Mouse (Mus musculus): ENCODE data around the gene Ghdc. TPM values are rescaled to one million over a fixed set of nuclear protein-coding genes. Genes with fewer than 3 reads are reported as not detected.

Gene Ghdc
- total RNA-seq, 2 experiments from 2014 or later = 1.7 to 2.3 TPM

- no peak for ATAC-seq (replicated peaks; ENCODE audit: low FRiP score, poor library complexity, severe bottlenecking)
Measured at GRCm38 (mm10) chr11:100785774-100786173, 15.0 kb upstream of the Ghdc start.

- no peak for ATAC-seq (replicated peaks; ENCODE audit: low FRiP score, poor library complexity, severe bottlenecking)
Measured at GRCm38 (mm10) chr11:100784286-100784685, 13.5 kb upstream of the Ghdc start.

DNA sequence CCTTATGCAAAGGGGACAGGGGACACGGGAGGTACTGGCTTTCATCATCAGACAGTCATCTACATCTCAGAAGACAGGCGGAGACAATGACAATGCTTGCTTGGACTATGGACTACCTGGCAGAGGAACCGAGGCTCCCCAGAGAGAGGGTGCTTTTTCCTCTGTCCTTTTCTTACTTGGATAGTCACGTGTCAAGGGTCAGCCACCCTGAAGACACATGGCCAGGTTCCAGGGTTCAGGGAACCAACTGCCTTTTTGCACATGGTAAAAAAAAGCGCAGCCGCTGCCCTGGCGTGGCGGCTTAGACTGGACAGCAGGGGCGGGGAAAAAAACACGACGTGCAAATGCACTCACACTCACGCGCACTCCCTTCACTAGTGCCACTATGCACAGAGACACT, 11.8 kb upstream of the Ghdc start:
- ATAC-seq (replicated peaks; ENCODE audit: low FRiP score, poor library complexity, severe bottlenecking) = no peak

GRCm38 (mm10) chr11:100781763-100782475, 11.2 kb upstream of the Ghdc start:
- no peak for ATAC-seq (replicated peaks; ENCODE audit: low FRiP score, poor library complexity, severe bottlenecking)

DNA sequence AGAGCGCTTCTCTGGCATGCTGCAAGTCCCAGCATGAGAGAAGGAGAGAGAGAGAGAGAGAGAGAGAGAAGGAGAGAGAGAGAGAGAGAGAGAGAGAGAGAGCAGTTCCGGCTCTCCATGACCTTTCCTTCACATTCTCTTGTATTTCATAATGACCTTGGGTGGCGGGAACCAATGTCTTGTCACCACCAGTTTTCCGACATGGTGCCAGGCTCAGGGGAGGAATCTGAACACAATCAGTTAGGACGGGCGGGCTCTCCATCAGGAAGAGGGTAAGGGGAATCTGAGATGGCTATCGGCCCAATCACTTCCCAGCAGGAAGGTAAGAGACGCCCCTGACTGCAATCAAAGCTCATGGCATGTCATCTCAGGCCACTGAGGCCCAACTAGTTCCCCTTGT, 9.5 kb upstream of the Ghdc start:
- ATAC-seq (replicated peaks; ENCODE audit: low FRiP score, poor library complexity, severe bottlenecking) = no peak

GRCm38 (mm10) chr11:100778069-100778468, 7.3 kb upstream of the Ghdc start:
- no peak for ATAC-seq (replicated peaks; ENCODE audit: low FRiP score, poor library complexity, severe bottlenecking)

DNA sequence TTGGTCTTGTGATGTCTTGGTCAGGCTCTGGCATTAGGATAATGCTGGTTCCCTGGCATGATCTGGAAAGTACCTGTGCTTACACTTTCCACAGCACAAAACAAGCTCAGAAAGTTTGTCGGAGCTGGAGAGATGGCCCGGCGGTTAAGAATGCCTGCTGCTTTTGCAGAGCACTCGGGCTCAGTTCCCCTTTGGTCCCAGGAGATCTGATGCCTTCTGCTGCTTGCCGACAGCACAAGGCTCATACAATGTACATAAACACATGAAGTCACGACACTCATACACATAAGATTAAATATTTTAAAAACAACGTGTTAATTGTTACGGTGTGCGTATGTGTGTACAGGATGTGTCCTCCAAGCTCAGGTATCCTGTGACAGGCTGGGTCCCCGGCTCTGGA, 5.2 kb upstream of the Ghdc start:
- ATAC-seq (replicated peaks; ENCODE audit: low FRiP score, poor library complexity, severe bottlenecking) = no peak

- ATAC-seq (replicated peaks; ENCODE audit: low FRiP score, poor library complexity, severe bottlenecking) = no peak
Measured at GRCm38 (mm10) chr11:100774261-100774660, 3.5 kb upstream of the Ghdc start.

- ATAC-seq (replicated peaks; ENCODE audit: low FRiP score, poor library complexity, severe bottlenecking) = 0 out of 2 replicates have a peak, but pooled peaks have one; percentile 17
Measured at GRCm38 (mm10) chr11:100769980-100770379, 777 bp downstream of the Ghdc start.

DNA sequence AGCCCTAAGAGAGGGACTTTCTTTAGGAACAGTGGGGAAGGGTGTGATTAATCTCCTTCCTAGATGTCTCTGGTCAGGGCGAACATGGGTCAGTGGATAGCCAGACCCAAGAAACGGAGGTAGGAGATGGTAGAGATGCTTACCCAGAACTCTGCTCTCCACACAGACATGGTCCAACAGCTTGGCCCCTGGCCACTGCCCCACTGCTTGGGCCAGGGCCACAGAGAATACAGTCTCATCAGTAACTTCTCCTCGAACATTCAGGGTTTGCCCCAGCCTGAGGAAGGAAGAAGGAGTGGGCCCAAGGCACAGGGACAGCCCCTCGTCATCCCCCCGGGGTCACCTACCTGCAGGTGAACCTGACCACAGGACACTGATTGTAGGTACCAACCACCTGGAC, 2.9 kb downstream of the Ghdc start:
- no peak for ATAC-seq (replicated peaks; ENCODE audit: low FRiP score, poor library complexity, severe bottlenecking)

- ATAC-seq (replicated peaks; ENCODE audit: low FRiP score, poor library complexity, severe bottlenecking) = no peak
Measured at GRCm38 (mm10) chr11:100766726-100767125, 4.0 kb downstream of the Ghdc start.

GRCm38 (mm10) chr11:100762831-100763230, 7.9 kb downstream of the Ghdc start, which contains the start of gene Hcrt:
TSS of gene Hcrt (minus strand) at chr11:100762931.
- no peak for ATAC-seq (replicated peaks; ENCODE audit: low FRiP score, poor library complexity, severe bottlenecking)

GRCm38 (mm10) chr11:100761547-100762045, 9.2 kb downstream of the Ghdc start:
- ATAC-seq (replicated peaks; ENCODE audit: low FRiP score, poor library complexity, severe bottlenecking) = peak; percentile 73

- peak; percentile 79 for ATAC-seq (replicated peaks; ENCODE audit: low FRiP score, poor library complexity, severe bottlenecking)
Measured at GRCm38 (mm10) chr11:100759611-100760233, 11.0 kb downstream of the Ghdc start, which contains the start of gene Kcnh4. TSS of gene Kcnh4 (minus strand) at chr11:100759942.

GRCm38 (mm10) chr11:100758707-100759610, 11.8 kb downstream of the Ghdc start:
- ATAC-seq (replicated peaks; ENCODE audit: low FRiP score, poor library complexity, severe bottlenecking) = no peak

- ATAC-seq (replicated peaks; ENCODE audit: low FRiP score, poor library complexity, severe bottlenecking) = no peak
Measured at GRCm38 (mm10) chr11:100757566-100757965, 13.2 kb downstream of the Ghdc start.

DNA sequence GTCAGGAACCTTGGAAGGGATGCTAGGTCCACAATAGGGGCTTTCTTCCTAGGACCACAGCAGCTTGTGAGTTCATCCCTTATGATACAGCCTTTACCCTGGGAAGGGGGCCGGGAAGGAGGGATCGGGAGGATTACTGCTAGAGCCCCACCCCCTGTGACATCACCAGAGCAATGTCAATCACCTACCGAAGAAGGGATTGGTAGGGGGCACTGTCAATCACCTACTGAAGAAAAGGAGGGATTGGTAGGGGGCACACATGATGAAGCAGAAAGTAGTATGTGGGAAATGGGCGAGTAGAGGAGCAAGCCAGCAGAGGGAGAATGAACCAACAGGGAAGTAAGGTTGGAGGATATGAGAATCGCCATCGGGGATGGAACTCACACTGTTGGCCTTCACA, 14.3 kb downstream of the Ghdc start:
- no peak for ATAC-seq (replicated peaks; ENCODE audit: low FRiP score, poor library complexity, severe bottlenecking)

DNA sequence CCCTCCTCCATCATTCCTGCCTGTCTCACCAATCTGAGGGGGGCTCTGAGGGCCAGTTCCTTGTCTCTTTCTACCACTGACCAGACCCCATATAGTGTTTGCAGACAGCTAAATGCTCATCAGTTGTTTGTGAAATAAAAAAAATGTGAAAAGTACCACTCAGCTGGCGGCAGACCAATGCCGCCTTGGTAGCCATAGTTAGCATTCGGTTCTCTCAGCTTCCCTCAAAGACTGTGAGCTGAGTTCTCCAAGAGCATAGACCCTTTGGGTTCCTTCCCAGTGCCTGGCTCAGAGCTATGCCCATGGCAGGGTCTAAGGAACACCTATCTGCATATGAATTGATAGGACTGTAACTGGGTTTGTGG, 16.1 kb downstream of the Ghdc start:
- ATAC-seq (replicated peaks; ENCODE audit: low FRiP score, poor library complexity, severe bottlenecking) = no peak

GRCm38 (mm10) chr11:100754021-100754692, 16.6 kb downstream of the Ghdc start:
- no peak for ATAC-seq (replicated peaks; ENCODE audit: low FRiP score, poor library complexity, severe bottlenecking)

DNA sequence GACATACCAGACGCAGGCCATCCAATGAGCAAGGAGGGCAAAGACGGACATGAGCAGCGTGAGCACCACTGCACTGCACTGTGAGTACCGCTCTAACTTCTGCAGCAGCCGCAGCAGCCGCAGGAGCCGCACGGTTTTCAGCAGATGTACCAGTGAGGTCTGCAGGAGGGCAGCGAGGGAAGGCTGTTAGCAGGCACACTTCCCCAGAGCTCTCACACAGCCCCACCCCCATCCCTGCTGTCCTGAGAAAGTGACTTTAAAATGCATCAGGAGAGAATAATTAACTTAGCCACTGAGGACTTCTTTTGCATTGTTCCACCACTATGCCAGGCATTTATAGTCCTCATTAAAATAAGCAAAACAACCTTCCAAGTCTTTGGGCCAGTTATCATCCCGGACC, 18.5 kb downstream of the Ghdc start:
- no peak for ATAC-seq (replicated peaks; ENCODE audit: low FRiP score, poor library complexity, severe bottlenecking)

Measured in erythroblast, adult 5-6 weeks (primary cell).